Mouse (Mus musculus): Measurements from ENCODE around the gene Gm5134.

DNA sequence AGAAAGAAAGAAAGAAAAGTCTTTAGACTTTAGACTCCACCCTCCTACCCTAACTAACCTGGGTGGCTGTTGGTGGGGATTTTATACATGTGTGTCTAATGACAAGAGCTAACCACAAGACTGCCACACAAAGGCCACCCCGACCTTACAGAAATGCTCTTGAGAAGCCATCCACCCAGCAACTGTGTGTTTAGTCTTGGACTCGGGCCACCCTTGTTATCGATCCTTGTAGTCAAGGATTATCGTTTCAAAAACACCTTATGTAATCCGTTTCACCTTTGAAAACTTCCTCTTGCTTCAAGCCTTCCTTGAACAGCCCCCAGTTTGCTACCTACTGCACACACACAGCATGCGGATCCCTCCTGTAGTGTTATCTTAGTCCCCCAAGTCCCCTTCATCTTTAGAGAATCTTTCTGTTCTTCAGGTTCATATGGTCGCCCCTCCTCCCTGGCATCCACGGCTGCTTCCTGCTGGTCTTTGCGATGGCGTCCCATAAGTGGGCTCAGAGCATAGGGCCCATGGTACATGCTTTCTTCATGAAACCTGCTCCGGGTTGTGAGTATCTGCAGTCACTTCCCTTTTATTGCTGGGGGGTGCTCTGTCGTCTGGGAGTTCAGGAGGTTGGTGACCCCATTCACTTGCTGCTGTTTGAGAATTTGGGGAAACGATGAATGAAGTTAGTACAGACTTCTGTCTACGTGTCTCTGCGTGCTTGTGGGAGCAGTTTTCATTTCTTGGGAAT, 11.4 kb upstream of the Gm5134 start, which contains the start of gene Vpreb3:
- TF ChIP-seq CTCF (IDR thresholded peaks at IDR 0.05; ENCODE audit: low read depth, low read length) (no peak), POLR2AphosphoS5 (IDR thresholded peaks at IDR 0.05; ENCODE audit: insufficient replicate concordance, low read depth, low read length) (no peak), GATA1 (IDR thresholded peaks at IDR 0.05; ENCODE audit: borderline replicate concordance, low read length) (no peak)
